Mouse (Mus musculus) stomach, embryonic 16.5 days (tissue): Measurements from ENCODE around the gene Trp53i13. TPM values are rescaled to one million over a fixed set of nuclear protein-coding genes. Genes with fewer than 3 reads are reported as not detected.

Experiments
- ATAC-seq: fragments of 200-750 bp; cut with Nextera tagmentation; 2 replicates; pipeline ENCODE4 v1.8.0; 2017; ENCODE audit warnings: moderate number of reproducible peaks, moderate TSS enrichment; ENCODE audit not compliant: insufficient read depth, low FRiP score
- H3K27ac ChIP-seq: fragments of 300-500 bp; sonication (generic); 2 replicates; pipeline ENCODE4 v1.5.1; 2014; ENCODE audit warnings: low read length
- H3K27me3 ChIP-seq: fragments of 300-500 bp; sonication (generic); 2 replicates; pipeline ENCODE4 v1.6.1; 2014; ENCODE audit warnings: low read length, control low read depth, mixed read lengths; ENCODE audit not compliant: control insufficient read depth, insufficient read depth
- H3K36me3 ChIP-seq: fragments of 300-500 bp; sonication (generic); 2 replicates; pipeline ENCODE4 v1.6.1; 2014; ENCODE audit warnings: low read length; ENCODE audit not compliant: control insufficient read depth, insufficient read depth
- H3K4me1 ChIP-seq: fragments of 300-500 bp; sonication (generic); 2 replicates; pipeline ENCODE4 v1.6.1; 2014; ENCODE audit warnings: low read length, control low read depth, mixed read lengths; ENCODE audit not compliant: control insufficient read depth, insufficient read depth
- H3K4me2 ChIP-seq: fragments of 300-500 bp; sonication (generic); 2 replicates; pipeline ENCODE4 v1.6.1; 2014; ENCODE audit warnings: low read depth, low read length, mixed read lengths
- H3K4me3 ChIP-seq: fragments of 300-500 bp; sonication (generic); replicated peaks from 2 replicates; pipeline ENCODE4 v1.5.1; 2014; ENCODE audit warnings: mild to moderate bottlenecking, low read length
- H3K9ac ChIP-seq: fragments of 300-500 bp; sonication (generic); 2 replicates; pipeline ENCODE4 v1.6.1; 2014; ENCODE audit warnings: low read length
- H3K9me3 ChIP-seq: fragments of 300-500 bp; sonication (generic); replicated peaks from 2 replicates; pipeline ENCODE4 v1.6.1; 2016; ENCODE audit warnings: low read length, control low read depth; ENCODE audit not compliant: control insufficient read depth
- WGBS: fragments of 180-500 bp; shearing (Covaris S2); extraction: QIAGEN DNeasy Blood & Tissue Kit; methylation state at CpG from one replicate; pipeline ENCODE4 v1.1.7; 2014; 5-methylcytosine and 5-hydroxymethylcytosine counted together
- polyA plus RNA-seq: library from polyadenylated mRNA; unstranded; fragments of >200 nt; fragmentation: Nextera tagmentation; extraction: Ambion mirVana; gene quantifications from 2 replicates; pipeline ENCODE4 v1.2.1, GENCODE M21; 2015

Gene Trp53i13
- polyA plus RNA-seq, 1 experiment from 2014 or later, result 25.1 TPM

DNA sequence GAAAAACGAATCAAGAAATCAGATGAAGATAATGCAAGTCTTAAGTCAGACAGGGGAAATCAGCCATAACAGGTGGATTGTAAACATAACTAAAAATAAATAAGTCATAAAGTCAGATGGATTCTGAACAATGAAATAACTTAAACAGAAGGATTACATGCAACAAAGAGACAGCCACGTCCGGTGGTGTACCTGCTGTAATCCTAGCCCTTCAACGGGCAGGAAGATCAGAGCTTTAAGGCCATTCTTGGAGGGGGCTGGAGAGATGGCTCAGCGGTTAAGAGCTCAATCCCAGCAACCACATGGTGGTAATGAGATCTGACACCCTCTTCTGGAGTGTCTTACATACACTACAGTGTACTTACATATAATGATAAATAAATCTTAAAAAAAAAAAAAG, 4.4 kb downstream of the Trp53i13 start:
- no peak for ATAC-seq
- Histone ChIP-seq H3K4me1 (peaks cover 36% of the 10 kb centered on the region), H3K9ac (no peak overlapping the region), H3K36me3 (peaks cover 10% of the 10 kb centered on the region; the same call in 1 of the 2 replicates), H3K4me2 (no peak overlapping the region), H3K27me3 (peaks cover 5% of the 10 kb centered on the region; the same call in 1 of the 2 replicates), H3K9me3 (no peaks in the 10 kb centered on the region), H3K27ac (no peak overlapping the region), H3K4me3 (no peak overlapping the region)
- 65% methylated on average over 5 of the region's 5 CpGs for WGBS

DNA sequence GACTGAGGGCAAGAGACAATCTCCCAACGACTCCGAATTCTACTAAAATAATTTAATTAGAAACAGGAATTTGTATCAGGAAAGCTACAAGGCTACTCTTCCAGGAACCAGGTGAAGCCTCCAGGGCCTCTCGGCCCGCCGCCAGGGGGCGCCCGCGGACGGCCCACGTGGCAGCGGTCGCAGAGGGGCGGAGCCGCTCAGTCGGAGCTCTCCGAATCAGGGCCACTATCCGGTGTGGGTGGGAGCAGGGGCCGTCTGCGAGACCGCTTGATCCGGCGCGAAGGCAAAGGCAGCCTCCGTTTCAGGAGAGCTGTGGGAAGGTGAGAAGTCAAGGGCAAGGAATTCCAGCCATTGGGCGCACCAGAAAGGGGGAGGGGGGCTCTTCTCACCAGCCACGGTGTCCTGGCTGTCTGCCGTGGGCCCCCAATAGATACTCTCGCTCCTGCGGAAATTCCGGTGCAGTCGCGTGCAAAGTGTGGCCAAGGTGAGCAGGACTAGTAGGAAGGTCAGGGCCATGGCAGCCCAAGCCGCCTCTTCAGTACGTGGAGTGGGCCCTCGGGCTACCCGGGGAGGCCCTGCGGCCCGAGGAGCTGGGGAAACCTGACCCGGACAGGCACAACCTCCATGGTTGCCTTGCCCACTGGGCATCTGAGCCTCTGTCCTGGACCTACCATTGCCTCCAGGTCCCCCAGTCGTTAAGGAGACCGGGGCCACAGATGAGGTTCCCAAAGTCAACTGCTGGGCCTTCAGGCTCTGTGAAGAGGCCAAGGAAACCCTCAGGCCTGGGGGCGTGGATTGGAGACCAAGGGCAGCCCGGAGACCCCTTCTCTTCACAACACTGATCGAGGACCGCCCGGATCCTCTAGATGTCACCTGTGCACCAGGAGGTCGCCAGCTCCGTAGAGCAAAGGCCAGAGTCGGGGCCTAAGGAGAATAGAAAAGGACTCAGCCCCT, 7.4 kb downstream of the Trp53i13 start:
- H3K4me1 ChIP-seq, result peaks cover 13% of the 10 kb centered on the region
- peak overlapping the region; percentile 60 for H3K4me2 ChIP-seq
- WGBS, result 20% methylated on average over 49 of the region's 49 CpGs
- H3K9ac ChIP-seq, result peak overlapping the region; percentile 66
- H3K27ac ChIP-seq, result no peak overlapping the region
- no peaks in the 10 kb centered on the region for H3K27me3 ChIP-seq
- H3K36me3 ChIP-seq, result peaks cover 32% of the 10 kb centered on the region
- peak; percentile 52; the same call in 1 of the 2 replicates for ATAC-seq
- H3K9me3 ChIP-seq, result no peaks in the 10 kb centered on the region
- peak overlapping the region; percentile 33 for H3K4me3 ChIP-seq

DNA sequence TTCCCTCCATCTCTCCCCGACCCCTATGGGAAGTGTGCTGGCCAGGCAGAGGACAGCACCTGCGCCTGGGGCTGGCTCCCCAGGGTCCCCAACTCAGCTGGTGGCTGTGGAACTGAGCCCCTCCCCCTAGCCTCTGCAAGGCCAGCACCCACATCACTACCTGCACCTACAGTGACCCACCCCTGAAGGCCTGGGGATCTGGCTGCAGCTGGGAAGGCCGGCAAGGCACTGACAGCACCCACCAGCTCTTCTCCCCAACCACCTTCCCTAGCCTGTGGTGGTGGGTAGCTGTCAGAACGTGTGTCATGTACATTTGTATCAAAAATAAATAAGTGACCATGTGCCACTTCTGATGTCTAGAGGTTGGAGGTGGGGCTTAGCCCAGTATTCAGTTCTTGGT, 8.4 kb downstream of the Trp53i13 start:
- Histone ChIP-seq H3K4me2 (no peak overlapping the region), H3K36me3 (peaks cover 32% of the 10 kb centered on the region), H3K4me1 (peaks cover 12% of the 10 kb centered on the region), H3K9me3 (no peaks in the 10 kb centered on the region), H3K9ac (no peak overlapping the region), H3K27me3 (no peaks in the 10 kb centered on the region), H3K4me3 (no peak overlapping the region), H3K27ac (no peak overlapping the region)
- ATAC-seq, result no peak
- WGBS, result 66% methylated on average over 4 of the region's 4 CpGs

DNA sequence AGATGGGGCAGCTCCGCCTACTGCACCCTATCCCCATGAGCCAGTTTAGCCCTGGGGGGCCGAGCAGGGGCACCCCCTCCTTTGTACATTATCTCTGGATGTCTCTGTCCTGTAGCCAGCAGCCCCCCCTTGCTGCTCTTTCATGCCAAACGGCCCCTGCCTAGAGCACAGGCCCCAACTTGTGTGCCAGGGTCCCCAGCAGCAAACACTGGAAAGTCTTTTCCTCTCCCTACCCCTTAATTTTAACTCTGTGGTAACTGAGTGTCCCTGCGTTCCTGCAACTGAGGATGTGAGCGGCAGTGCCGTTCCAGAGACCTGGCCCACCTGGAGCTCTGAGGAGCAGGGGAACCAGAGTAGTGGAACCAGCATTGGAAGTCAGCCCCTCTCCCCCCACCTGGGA, 8.8 kb downstream of the Trp53i13 start:
- WGBS, result 77% methylated on average over 6 of the region's 6 CpGs
- Histone ChIP-seq H3K36me3 (peaks cover 32% of the 10 kb centered on the region), H3K9ac (0 out of 2 replicates have a peak overlapping the region, but pooled peaks have one; percentile 5)

DNA sequence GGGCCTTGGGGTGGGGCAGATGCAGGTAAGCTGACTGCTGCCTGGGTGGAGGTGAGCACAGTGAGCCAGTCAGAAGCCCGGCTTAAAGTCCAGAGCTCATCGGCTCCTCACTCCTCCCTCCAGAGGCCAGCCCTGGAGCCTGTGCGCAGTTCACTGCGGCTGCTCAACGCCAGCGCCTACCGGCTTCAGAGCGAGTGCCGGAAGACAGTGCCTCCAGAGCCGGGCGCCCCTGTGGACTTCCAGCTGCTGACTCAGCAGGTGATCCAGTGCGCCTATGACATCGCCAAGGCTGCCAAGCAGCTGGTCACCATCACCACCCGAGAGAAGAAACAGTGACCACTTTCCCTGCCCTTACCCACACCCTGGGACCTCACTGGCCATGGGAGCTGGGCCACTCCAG, 9.5 kb downstream of the Trp53i13 start:
- Histone ChIP-seq H3K27ac (no peak overlapping the region), H3K36me3 (peaks cover 32% of the 10 kb centered on the region)
- ATAC-seq, result no peak

More for the DNA sequence above, 8.8 kb downstream of the Trp53i13 start:
- H3K27me3 ChIP-seq, result no peaks in the 10 kb centered on the region
- ATAC-seq, result no peak
- H3K9me3 ChIP-seq, result no peaks in the 10 kb centered on the region
- H3K4me2 ChIP-seq, result no peak overlapping the region
- no peak overlapping the region for H3K4me3 ChIP-seq
- no peak overlapping the region for H3K27ac ChIP-seq
- H3K4me1 ChIP-seq, result peaks cover 9% of the 10 kb centered on the region

DNA sequence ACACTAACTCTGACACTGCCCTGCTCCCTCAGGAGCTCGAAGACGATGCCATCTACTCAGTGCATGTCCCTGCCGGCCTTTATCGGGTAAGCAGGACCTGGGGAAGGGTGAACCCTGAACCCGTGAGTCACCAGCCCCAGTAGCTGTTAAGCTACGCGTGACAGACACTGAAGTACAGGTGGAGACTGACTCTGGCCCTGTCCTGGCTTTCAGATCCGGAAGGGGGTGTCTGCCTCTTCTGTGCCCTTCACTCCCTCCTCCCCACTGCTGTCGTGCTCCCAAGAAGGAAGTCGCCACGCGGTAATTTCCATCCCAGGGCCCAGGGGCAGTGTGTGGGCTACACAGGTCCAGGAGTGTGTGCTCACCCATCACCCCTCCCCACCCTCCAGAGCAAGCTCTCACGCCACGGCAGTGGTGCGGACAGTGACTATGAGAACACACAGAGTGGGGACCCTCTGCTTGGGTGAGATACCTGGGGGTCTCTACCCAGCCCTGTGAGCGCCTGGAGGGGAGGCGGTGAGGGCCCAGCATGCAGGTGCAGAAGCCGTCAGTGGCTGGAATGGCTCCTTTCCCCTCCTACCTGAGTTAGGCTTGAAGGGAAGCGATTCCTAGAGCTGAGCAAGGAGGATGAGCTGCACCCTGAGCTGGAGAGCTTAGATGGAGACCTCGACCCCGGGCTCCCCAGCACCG, 10.3 kb downstream of the Trp53i13 start:
- Histone ChIP-seq H3K27ac (no peak overlapping the region), H3K9ac (no peak overlapping the region), H3K36me3 (peaks cover 39% of the 10 kb centered on the region), H3K4me3 (no peak overlapping the region), H3K4me2 (no peak overlapping the region), H3K4me1 (peaks cover 10% of the 10 kb centered on the region), H3K9me3 (no peaks in the 10 kb centered on the region), H3K27me3 (no peaks in the 10 kb centered on the region)
- ATAC-seq, result no peak
- 83% methylated on average over 22 of the region's 22 CpGs for WGBS

More for the DNA sequence above, 9.5 kb downstream of the Trp53i13 start:
- Histone ChIP-seq H3K4me2 (no peak overlapping the region), H3K4me1 (peaks cover 8% of the 10 kb centered on the region), H3K4me3 (no peak overlapping the region), H3K9me3 (no peaks in the 10 kb centered on the region), H3K9ac (no peak overlapping the region), H3K27me3 (no peaks in the 10 kb centered on the region)
- WGBS, result 79% methylated on average over 14 of the region's 14 CpGs

DNA sequence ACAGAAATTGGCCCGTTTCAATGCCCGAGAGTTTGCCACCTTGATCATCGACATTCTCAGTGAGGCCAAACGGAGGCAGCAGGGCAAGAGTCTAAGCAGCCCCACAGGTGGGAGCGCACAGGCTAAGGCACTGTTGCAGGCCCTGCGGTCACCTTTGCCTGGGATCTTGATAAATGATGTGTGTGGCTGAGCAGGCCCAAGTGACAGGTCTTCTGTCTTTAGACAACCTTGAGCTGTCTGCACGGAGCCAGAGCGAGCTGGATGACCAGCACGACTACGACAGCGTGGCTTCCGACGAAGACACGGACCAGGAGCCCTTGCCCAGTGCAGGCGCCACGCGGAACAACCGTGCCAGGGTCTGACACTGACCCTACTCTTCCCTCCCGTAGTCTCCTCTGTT, 11.4 kb downstream of the Trp53i13 start:
- H3K4me1 ChIP-seq, result peaks cover 10% of the 10 kb centered on the region
- H3K27ac ChIP-seq, result no peak overlapping the region
- peaks cover 38% of the 10 kb centered on the region for H3K36me3 ChIP-seq
- 90% methylated on average over 19 of the region's 19 CpGs for WGBS
- H3K4me2 ChIP-seq, result no peak overlapping the region
- H3K9me3 ChIP-seq, result no peaks in the 10 kb centered on the region
- H3K9ac ChIP-seq, result no peak overlapping the region
- H3K4me3 ChIP-seq, result no peak overlapping the region
- no peak for ATAC-seq
- H3K27me3 ChIP-seq, result no peaks in the 10 kb centered on the region

DNA sequence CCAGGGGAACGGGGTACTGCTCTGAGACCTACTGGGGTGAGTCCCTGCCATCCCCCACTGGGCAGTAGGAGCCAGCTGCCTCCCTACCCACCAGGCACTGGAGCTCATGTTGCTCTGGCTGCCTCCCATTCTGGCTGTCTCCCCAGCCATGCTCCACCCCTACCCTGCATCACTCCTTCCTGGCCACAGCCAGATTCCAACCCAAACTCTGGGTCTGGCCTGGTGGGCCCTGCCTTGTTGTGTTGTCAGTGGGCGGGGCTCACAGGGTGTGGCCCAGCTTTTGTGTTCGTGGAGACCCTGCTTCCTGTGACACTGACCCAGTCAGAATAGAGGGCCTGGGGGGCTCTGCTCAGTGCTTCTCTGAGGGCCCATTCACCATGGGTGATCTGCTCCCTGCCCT, 12.3 kb downstream of the Trp53i13 start:
- ATAC-seq, result peak; percentile 9; the same call in 1 of the 2 replicates
- no peaks in the 10 kb centered on the region for H3K27me3 ChIP-seq
- H3K9ac ChIP-seq, result 0 out of 2 replicates have a peak overlapping the region, but pooled peaks have one; percentile 19
- no peak overlapping the region for H3K4me3 ChIP-seq
- no peaks in the 10 kb centered on the region for H3K9me3 ChIP-seq
- H3K36me3 ChIP-seq, result peaks cover 39% of the 10 kb centered on the region
- peak overlapping the region; percentile 55; the same call in 1 of the 2 replicates for H3K27ac ChIP-seq
- H3K4me1 ChIP-seq, result peaks cover 12% of the 10 kb centered on the region
- no peak overlapping the region for H3K4me2 ChIP-seq
- 57% methylated on average over 3 of the region's 3 CpGs for WGBS

DNA sequence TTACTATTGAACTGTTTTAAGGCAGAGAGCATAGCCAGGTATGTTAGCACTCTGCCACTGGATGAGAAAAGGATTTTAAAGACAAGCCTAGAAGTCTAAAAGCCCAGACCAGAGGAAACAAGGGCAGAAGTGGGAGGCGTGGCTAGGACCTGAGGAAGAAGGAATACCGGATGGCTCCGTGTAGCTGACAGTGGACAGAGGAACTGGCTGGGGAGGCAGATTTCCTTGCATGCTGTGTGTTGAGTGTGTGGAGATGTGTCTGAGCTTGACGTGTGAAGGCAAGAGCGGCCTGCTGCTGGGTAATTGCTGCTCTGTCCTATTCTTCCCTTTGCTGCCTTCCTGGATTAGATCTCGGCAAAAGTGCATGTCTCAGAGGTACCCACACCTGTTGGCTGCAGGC, 13.3 kb downstream of the Trp53i13 start:
- no peak for ATAC-seq
- Histone ChIP-seq H3K4me2 (no peak overlapping the region), H3K27me3 (no peaks in the 10 kb centered on the region), H3K27ac (peak overlapping the region; percentile 34; the same call in 1 of the 2 replicates), H3K9me3 (no peaks in the 10 kb centered on the region), H3K4me3 (no peak overlapping the region), H3K4me1 (peaks cover 17% of the 10 kb centered on the region), H3K9ac (no peak overlapping the region), H3K36me3 (peaks cover 39% of the 10 kb centered on the region)
- 75% methylated on average over 6 of the region's 6 CpGs for WGBS
